Mouse (Mus musculus): ENCODE measurements around the gene Hebp1. TPM values are rescaled to one million over a fixed set of nuclear protein-coding genes. Genes with fewer than 3 reads are reported as not detected.
A peak's percentile ranks its signal among the peaks of the same experiment; 100 is the strongest.

The Hebp1 gene
- polyA plus RNA-seq, 1 experiment from 2014 or later = 3.0 TPM

DNA sequence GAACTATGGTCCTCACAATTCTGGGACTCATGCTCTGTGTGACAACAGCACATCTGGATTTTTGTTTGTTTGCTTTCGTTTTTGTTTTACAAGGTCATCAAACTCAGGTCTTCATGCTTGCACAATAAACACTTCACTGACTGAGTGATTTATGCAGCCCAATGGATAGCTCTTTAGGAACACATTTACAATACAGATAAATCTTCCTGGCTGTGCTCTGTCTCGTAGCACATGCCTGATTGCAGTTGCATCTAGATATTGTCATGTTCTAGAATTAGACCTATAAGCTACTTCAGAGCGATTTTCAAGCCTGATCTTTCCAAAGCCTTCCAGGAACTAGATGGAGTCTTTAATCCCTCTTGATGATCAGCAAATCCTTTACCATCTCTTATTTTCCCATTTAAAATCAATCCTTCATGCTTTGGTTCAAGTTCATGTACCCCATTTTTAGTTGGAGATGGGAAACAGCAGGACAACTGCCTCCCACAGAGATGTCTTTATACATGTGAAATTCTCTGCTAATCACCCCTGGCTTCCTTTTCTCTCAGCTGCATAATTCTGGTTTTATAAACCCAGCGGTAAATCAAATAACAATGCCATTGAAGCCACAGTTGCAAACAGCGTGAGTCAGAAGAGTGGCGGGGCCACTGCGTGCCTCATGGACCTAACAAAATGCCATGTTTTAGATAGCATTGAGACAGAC is 85.3 kb downstream of the Hebp1 start:
- H3K27me3 ChIP-seq (ENCODE audit: control insufficient read depth, insufficient read depth, low read length) = no peaks in the 10 kb centered on the region
- DNase-seq (ENCODE audit: low spot score) (peak; percentile 66), ATAC-seq (ENCODE audit: insufficient read depth, low FRiP score, low TSS enrichment) (peak; percentile 82)
- H3K4me3 ChIP-seq (ENCODE audit: low read depth, low read length) = no peak overlapping the region
- H3K4me1 ChIP-seq (ENCODE audit: control insufficient read depth, insufficient read depth, low read length) = 0 out of 2 replicates have a peak, but pooled peaks cover 5% of the 10 kb centered on the region
- H3K36me3 ChIP-seq (ENCODE audit: control insufficient read depth, insufficient read depth, low read length) = no peaks in the 10 kb centered on the region
- H3K27ac ChIP-seq (ENCODE audit: low read depth, low read length) = no peak overlapping the region
- H3K9ac ChIP-seq (ENCODE audit: low read length) = no peak overlapping the region
- H3K4me2 ChIP-seq (ENCODE audit: low read depth) = no peak overlapping the region
- WGBS = 6% methylated on average over 7 of the region's 7 CpGs
- H3K9me3 ChIP-seq (ENCODE audit: control insufficient read depth, low read length) = no peaks in the 10 kb centered on the region

DNA sequence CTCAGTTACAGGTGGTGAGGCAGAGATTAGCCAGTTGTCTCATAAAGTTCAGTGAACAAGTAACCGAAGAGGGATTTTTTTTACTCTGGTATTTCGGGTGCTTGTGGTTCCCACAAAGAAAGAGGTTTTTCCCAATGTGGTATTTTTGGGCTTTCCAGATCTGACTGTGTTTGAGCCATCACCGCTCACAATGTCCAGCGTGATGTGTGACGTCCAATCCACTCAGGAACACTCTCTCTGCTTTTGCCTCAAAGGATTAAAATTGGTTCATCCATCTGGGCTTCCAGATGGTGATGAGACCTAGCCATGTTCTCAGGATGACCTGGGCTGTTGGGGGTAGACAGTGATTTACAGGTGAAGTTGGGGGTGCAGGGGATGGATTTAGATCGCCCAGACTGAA is 90.8 kb downstream of the Hebp1 start:
- no peak overlapping the region for H3K9ac ChIP-seq (ENCODE audit: low read length)
- H3K27me3 ChIP-seq (ENCODE audit: control insufficient read depth, insufficient read depth, low read length) = no peaks in the 10 kb centered on the region
- no peak for ATAC-seq (ENCODE audit: insufficient read depth, low FRiP score, low TSS enrichment)
- H3K36me3 ChIP-seq (ENCODE audit: control insufficient read depth, insufficient read depth, low read length) = no peaks in the 10 kb centered on the region
- no peak overlapping the region for H3K27ac ChIP-seq (ENCODE audit: low read depth, low read length)
- no peaks in the 10 kb centered on the region for H3K9me3 ChIP-seq (ENCODE audit: control insufficient read depth, low read length)
- no peak overlapping the region for H3K4me2 ChIP-seq (ENCODE audit: low read depth)
- no peak for DNase-seq (ENCODE audit: low spot score)
- no peak overlapping the region for H3K4me3 ChIP-seq (ENCODE audit: low read depth, low read length)
- no peaks in the 10 kb centered on the region for H3K4me1 ChIP-seq (ENCODE audit: control insufficient read depth, insufficient read depth, low read length)
- 87% methylated on average over 6 of the region's 6 CpGs for whole genome bisulfite sequencing

DNA sequence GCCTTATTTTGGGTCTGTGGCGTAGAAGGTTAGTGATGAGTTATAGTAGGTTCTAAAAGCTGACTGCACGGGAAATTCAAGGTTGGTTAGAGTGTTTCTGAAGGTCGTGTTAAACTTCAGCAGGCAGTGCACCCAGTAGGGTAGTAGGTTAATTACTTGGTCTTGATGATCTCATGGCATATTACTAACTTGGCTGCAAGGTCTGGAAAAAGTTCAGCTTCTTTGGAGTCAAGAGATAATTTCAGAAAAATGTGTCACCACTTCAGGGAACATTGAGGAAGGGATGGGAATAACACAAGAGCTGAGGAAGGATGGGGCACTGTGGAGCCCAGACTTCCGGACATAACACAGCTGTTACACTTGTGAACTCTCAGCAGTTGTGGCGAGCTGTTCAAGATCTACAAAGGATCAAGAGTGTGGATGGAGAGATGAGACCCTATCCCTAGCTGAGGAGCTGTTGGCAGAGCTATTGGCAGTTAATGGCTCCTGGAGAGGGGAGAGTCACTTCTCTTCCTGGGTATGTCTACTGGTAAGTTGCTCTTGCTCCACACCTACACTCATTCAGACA is 95.0 kb downstream of the Hebp1 start:
- ATAC-seq (ENCODE audit: insufficient read depth, low FRiP score, low TSS enrichment) (no peak), DNase-seq (ENCODE audit: low spot score) (no peak)
- Histone ChIP-seq H3K4me2 (ENCODE audit: low read depth) (no peak overlapping the region), H3K9me3 (ENCODE audit: control insufficient read depth, low read length) (no peaks in the 10 kb centered on the region), H3K36me3 (ENCODE audit: control insufficient read depth, insufficient read depth, low read length) (no peaks in the 10 kb centered on the region), H3K4me3 (ENCODE audit: low read depth, low read length) (no peak overlapping the region), H3K4me1 (ENCODE audit: control insufficient read depth, insufficient read depth, low read length) (no peaks in the 10 kb centered on the region), H3K9ac (ENCODE audit: low read length) (no peak overlapping the region), H3K27me3 (ENCODE audit: control insufficient read depth, insufficient read depth, low read length) (no peaks in the 10 kb centered on the region), H3K27ac (ENCODE audit: low read depth, low read length) (no peak overlapping the region)
- WGBS = 74% methylated on average over 5 of the region's 5 CpGs

DNA sequence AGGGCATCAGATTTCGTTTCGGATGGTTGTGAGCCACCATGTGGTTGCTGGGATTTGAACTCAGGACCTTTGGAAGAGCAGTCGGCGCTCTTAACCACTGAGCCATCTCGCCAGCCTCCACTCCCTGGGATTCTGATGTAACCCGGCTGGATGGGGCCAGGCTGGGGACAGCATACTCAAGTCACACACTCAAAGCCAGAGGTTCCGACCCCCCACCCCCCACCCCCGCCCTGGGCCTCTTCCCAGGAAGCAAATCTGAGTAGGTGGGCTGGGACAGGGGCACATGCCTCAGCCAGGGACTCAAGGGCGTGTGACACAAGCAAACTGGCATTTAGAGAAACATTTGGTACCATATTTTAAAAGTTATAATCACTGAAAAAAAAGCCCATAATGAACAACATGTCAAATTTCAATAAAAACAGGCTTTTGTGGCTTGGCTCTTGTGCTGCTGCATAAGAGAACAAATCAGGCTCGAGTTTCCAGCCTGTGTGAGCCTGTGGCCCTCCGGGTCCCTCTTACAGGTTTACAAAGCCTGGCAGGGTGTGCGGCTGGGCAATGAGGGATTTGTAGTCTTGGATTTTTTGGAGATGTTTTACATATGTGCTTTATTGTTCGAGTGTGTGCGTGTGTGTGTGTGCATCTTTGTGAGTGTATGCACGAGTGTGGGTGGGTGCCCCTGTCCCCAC is 96.9 kb downstream of the Hebp1 start:
- ATAC-seq (ENCODE audit: insufficient read depth, low FRiP score, low TSS enrichment) = no peak
- no peak overlapping the region for H3K4me2 ChIP-seq (ENCODE audit: low read depth)

DNA sequence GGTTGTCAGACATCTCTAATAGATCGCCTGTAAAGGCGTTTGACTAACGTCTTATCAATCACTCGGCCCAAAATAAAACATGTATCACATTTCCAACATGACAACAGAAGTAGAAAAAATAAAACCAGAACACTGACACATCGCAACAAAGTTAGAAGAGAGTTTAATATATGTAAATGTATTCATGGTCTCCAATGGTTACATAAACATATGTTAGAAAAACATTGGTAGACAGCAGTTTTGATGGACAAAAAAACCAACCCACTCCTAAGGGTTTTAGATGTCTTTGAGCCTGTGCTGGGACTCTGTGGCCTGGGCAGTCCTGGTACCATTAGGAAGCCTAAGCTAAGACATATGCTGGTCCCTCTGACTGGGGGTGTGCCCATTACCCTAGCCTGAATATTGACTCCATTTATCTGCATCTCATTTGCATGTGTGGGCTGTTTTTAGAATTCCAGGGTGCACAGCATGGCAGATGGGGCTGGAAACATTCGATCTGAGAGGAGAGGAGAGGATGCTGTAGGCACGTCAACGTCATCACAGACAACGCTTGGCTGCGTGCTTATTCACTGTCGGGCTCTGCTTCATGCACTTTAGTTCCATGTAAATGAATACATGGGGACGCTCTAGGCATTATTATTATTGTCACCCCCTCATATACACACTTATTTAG is 104.9 kb downstream of the Hebp1 start:
- H3K4me1 ChIP-seq (ENCODE audit: control insufficient read depth, insufficient read depth, low read length) = no peaks in the 10 kb centered on the region
- H3K27me3 ChIP-seq (ENCODE audit: control insufficient read depth, insufficient read depth, low read length) = no peaks in the 10 kb centered on the region
- ATAC-seq (ENCODE audit: insufficient read depth, low FRiP score, low TSS enrichment) = no peak
- no peak overlapping the region for H3K27ac ChIP-seq (ENCODE audit: low read depth, low read length)
- no peak overlapping the region for H3K4me3 ChIP-seq (ENCODE audit: low read depth, low read length)
- no peak overlapping the region for H3K9ac ChIP-seq (ENCODE audit: low read length)
- H3K9me3 ChIP-seq (ENCODE audit: control insufficient read depth, low read length) = no peaks in the 10 kb centered on the region
- H3K4me2 ChIP-seq (ENCODE audit: low read depth) = no peak overlapping the region
- 90% methylated on average over 12 of the region's 12 CpGs for WGBS
- DNase-seq (ENCODE audit: low spot score) = no peak
- H3K36me3 ChIP-seq (ENCODE audit: control insufficient read depth, insufficient read depth, low read length) = no peaks in the 10 kb centered on the region

More for the DNA sequence above, 96.9 kb downstream of the Hebp1 start:
- WGBS = 84% methylated on average over 15 of the region's 15 CpGs
- H3K27ac ChIP-seq (ENCODE audit: low read depth, low read length) = no peak overlapping the region
- H3K4me3 ChIP-seq (ENCODE audit: low read depth, low read length) = no peak overlapping the region
- no peaks in the 10 kb centered on the region for H3K27me3 ChIP-seq (ENCODE audit: control insufficient read depth, insufficient read depth, low read length)
- H3K4me1 ChIP-seq (ENCODE audit: control insufficient read depth, insufficient read depth, low read length) = no peaks in the 10 kb centered on the region
- no peaks in the 10 kb centered on the region for H3K9me3 ChIP-seq (ENCODE audit: control insufficient read depth, low read length)
- DNase-seq (ENCODE audit: low spot score) = no peak
- H3K9ac ChIP-seq (ENCODE audit: low read length) = no peak overlapping the region
- H3K36me3 ChIP-seq (ENCODE audit: control insufficient read depth, insufficient read depth, low read length) = no peaks in the 10 kb centered on the region

DNA sequence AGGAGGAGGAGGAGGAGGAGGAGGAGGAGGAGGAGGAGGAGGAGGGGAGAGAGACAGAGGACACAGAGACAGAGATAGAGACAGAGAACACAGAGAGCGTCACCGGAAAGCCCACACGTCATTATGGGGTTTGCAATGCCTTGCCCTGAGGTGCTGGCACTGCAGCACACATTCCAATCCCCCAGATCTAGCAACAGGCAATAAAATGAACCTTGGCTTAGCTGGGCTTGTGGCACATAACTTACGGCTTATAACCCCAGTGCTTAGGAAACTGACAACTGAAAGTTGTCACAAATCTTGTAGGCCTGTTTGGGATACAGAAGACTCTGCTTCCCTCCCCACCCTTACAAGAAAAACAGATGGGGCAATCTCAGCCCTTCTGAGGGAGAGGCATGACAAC is 107.2 kb downstream of the Hebp1 start:
- H3K4me2 ChIP-seq (ENCODE audit: low read depth) = no peak overlapping the region
- no peaks in the 10 kb centered on the region for H3K4me1 ChIP-seq (ENCODE audit: control insufficient read depth, insufficient read depth, low read length)
- no peak overlapping the region for H3K4me3 ChIP-seq (ENCODE audit: low read depth, low read length)
- DNase-seq (ENCODE audit: low spot score) (no peak), ATAC-seq (ENCODE audit: insufficient read depth, low FRiP score, low TSS enrichment) (no peak)
- H3K9ac ChIP-seq (ENCODE audit: low read length) = no peak overlapping the region
- no peaks in the 10 kb centered on the region for H3K36me3 ChIP-seq (ENCODE audit: control insufficient read depth, insufficient read depth, low read length)
- no peak overlapping the region for H3K27ac ChIP-seq (ENCODE audit: low read depth, low read length)
- WGBS = 33% methylated on average over 4 of the region's 4 CpGs
- no peaks in the 10 kb centered on the region for H3K27me3 ChIP-seq (ENCODE audit: control insufficient read depth, insufficient read depth, low read length)
- H3K9me3 ChIP-seq (ENCODE audit: control insufficient read depth, low read length) = no peaks in the 10 kb centered on the region

DNA sequence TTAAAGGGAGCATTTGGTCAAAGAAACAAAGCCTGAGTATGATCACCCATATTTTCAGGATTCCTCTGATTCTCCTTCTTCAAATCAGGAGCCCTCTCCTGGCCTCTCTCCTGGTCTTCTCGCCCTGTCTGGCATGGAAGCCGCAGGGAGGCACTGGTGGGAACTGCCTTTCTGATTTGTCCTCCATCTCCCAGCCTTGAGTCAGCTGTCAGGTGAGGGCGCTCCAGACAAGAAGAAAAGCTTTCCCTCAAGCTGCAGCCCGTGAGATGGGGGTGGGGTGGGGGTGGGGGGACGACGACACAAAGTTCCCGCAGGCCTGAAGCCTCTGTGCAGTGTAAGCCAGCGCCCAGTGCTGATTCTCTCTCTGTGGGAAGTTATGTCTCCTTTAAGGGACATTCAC is 108.0 kb downstream of the Hebp1 start:
- no peaks in the 10 kb centered on the region for H3K27me3 ChIP-seq (ENCODE audit: control insufficient read depth, insufficient read depth, low read length)
- H3K4me3 ChIP-seq (ENCODE audit: low read depth, low read length) = no peak overlapping the region
- ATAC-seq (ENCODE audit: insufficient read depth, low FRiP score, low TSS enrichment) (no peak), DNase-seq (ENCODE audit: low spot score) (peak; percentile 31)
- H3K9ac ChIP-seq (ENCODE audit: low read length) = no peak overlapping the region
- H3K9me3 ChIP-seq (ENCODE audit: control insufficient read depth, low read length) = no peaks in the 10 kb centered on the region
- no peak overlapping the region for H3K27ac ChIP-seq (ENCODE audit: low read depth, low read length)
- H3K4me2 ChIP-seq (ENCODE audit: low read depth) = no peak overlapping the region
- WGBS = 20% methylated on average over 8 of the region's 8 CpGs
- H3K4me1 ChIP-seq (ENCODE audit: control insufficient read depth, insufficient read depth, low read length) = no peaks in the 10 kb centered on the region
- H3K36me3 ChIP-seq (ENCODE audit: control insufficient read depth, insufficient read depth, low read length) = no peaks in the 10 kb centered on the region

DNA sequence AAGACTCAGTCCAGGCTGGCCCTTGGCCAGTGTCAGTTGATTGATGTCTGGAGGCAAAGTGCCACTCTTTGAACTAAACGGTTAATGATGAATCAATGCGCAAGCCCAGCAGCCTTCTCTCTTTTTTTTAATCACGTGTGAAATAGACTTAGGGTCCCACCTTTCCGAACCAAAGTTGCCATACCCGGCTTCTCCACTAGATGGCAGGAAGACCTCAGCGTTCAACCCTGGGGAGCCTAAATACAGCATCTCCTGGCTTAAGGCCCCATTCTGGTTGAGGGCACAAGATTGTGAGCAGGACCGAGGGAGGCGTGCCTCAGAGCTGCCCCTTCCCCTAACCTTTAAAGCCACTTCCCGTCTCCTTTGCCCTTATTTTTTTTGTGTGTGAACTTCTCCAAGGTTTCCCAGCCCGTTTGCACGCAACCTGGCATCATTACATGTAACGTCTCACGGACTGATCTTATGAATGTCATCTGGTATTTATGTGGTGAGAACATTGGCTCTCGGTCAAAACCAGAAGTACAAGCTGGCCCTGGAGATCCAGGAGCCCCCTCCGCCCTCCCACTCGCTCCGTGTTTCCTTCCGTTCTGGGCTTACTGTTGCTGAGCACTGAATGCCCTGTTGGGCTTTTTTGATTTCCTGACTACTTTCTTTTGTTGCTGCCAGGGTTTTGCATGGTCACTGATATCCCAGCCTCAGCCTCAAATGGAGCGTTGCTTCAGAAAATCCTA is 109.9 kb downstream of the Hebp1 start:
- no peak overlapping the region for H3K4me3 ChIP-seq (ENCODE audit: low read depth, low read length)
- WGBS = 36% methylated on average over 19 of the region's 19 CpGs
- H3K9ac ChIP-seq (ENCODE audit: low read length) = no peak overlapping the region

More for the DNA sequence above, 109.9 kb downstream of the Hebp1 start:
- ATAC-seq (ENCODE audit: insufficient read depth, low FRiP score, low TSS enrichment) = peak; percentile 67; the same call in 1 of the 2 replicates
- Histone ChIP-seq H3K9me3 (ENCODE audit: control insufficient read depth, low read length) (no peaks in the 10 kb centered on the region), H3K36me3 (ENCODE audit: control insufficient read depth, insufficient read depth, low read length) (no peaks in the 10 kb centered on the region), H3K27ac (ENCODE audit: low read depth, low read length) (no peak overlapping the region), H3K4me1 (ENCODE audit: control insufficient read depth, insufficient read depth, low read length) (no peaks in the 10 kb centered on the region), H3K4me2 (ENCODE audit: low read depth) (0 out of 2 replicates have a peak overlapping the region, but pooled peaks have one; percentile 14), H3K27me3 (ENCODE audit: control insufficient read depth, insufficient read depth, low read length) (no peaks in the 10 kb centered on the region)
- peak; percentile 91 for DNase-seq (ENCODE audit: low spot score)

All from neural tube, embryonic 11.5 days (tissue).